Mouse (Mus musculus): ENCODE data around the gene Srd5a2.

The Srd5a2 gene

GRCm38 (mm10) chr17:73984508-73984907 is 63.2 kb downstream of the Srd5a2 start:
- DNase-seq: no peak

GRCm38 (mm10) chr17:73982871-73983270 is 64.8 kb downstream of the Srd5a2 start:
- no peak for DNase-seq

GRCm38 (mm10) chr17:73976066-73976465 is 71.7 kb downstream of the Srd5a2 start:
- no peak for DNase-seq

- no peak for DNase-seq
Measured at GRCm38 (mm10) chr17:73972648-73973047, 75.1 kb downstream of the Srd5a2 start.

GRCm38 (mm10) chr17:73971291-73971690 is 76.4 kb downstream of the Srd5a2 start:
- DNase-seq: no peak

GRCm38 (mm10) chr17:73970361-73971027 is 77.2 kb downstream of the Srd5a2 start:
- no peak for DNase-seq
